Mouse (Mus musculus): Measurements from ENCODE around the gene Tcte3.
"Not testable (repeated sequence)": the region's sequence is repeated elsewhere in the genome, so short reads cannot be mapped to it uniquely, and the experiment has no call there.

GRCm38 (mm10) chr17:14994140-14994539 is 47.1 kb downstream of the Tcte3 start:
- not testable (repeated sequence) for TF ChIP-seq CTCF (IDR thresholded peaks at IDR 0.05; ENCODE audit: control insufficient read depth, insufficient read depth, insufficient read length); USF1 (IDR thresholded peaks at IDR 0.05; ENCODE audit: low read depth); MAX (IDR thresholded peaks at IDR 0.05); MYOG (IDR thresholded peaks at IDR 0.05; ENCODE audit: control insufficient read depth, extremely low read depth, insufficient read length); MYOD1 (IDR thresholded peaks at IDR 0.05; ENCODE audit: control insufficient read depth, insufficient read length, low read depth); CEBPB (IDR thresholded peaks at IDR 0.05; ENCODE audit: low read depth)

All from C2C12 (cell line).